Mouse (Mus musculus): Measurements from ENCODE around the gene Kcnj15. TPM values are rescaled to one million over a fixed set of nuclear protein-coding genes. Genes with fewer than 3 reads are reported as not detected.

Gene Kcnj15
- polyA plus RNA-seq, 1 experiment from 2014 or later, result 0.11 TPM

GRCm38 (mm10) chr16:95262706-95263363 lies 5.5 kb downstream of the Kcnj15 start:
- H3K4me3 ChIP-seq (ENCODE audit: low read length), result no peak overlapping the region
- H3K27ac ChIP-seq (ENCODE audit: low read depth, low read length), result no peak overlapping the region
- H3K4me1 ChIP-seq (ENCODE audit: control insufficient read depth, insufficient read depth, low read depth, low read length), result no peaks in the 10 kb centered on the region
- H3K27me3 ChIP-seq (replicated peaks; ENCODE audit: control insufficient read depth, insufficient read depth, low read length), result no peaks in the 10 kb centered on the region
- H3K9me3 ChIP-seq (ENCODE audit: control insufficient read depth, low read length), result no peaks in the 10 kb centered on the region
- 86% methylated on average over 15 of the region's 15 CpGs for WGBS
- no peak overlapping the region for H3K4me2 ChIP-seq (ENCODE audit: low read length)
- ATAC-seq, result no peak
- no peak overlapping the region for H3K9ac ChIP-seq (ENCODE audit: low read depth, low read length)
- no peaks in the 10 kb centered on the region for H3K36me3 ChIP-seq (ENCODE audit: control insufficient read depth, insufficient read depth, low read length)

- Histone ChIP-seq H3K27me3 (replicated peaks; ENCODE audit: control insufficient read depth, insufficient read depth, low read length) (no peaks in the 10 kb centered on the region), H3K9me3 (ENCODE audit: control insufficient read depth, low read length) (no peaks in the 10 kb centered on the region), H3K27ac (ENCODE audit: low read depth, low read length) (no peak overlapping the region), H3K4me3 (ENCODE audit: low read length) (no peak overlapping the region), H3K9ac (ENCODE audit: low read depth, low read length) (no peak overlapping the region), H3K36me3 (ENCODE audit: control insufficient read depth, insufficient read depth, low read length) (no peaks in the 10 kb centered on the region), H3K4me2 (ENCODE audit: low read length) (no peak overlapping the region), H3K4me1 (ENCODE audit: control insufficient read depth, insufficient read depth, low read depth, low read length) (no peaks in the 10 kb centered on the region)
- ATAC-seq, result no peak
- WGBS, result 68% methylated on average over 5 of the region's 5 CpGs
Observed at GRCm38 (mm10) chr16:95264324-95264723, 7.0 kb downstream of the Kcnj15 start.

- ATAC-seq, result no peak
- Histone ChIP-seq H3K36me3 (ENCODE audit: control insufficient read depth, insufficient read depth, low read length) (no peaks in the 10 kb centered on the region), H3K27me3 (replicated peaks; ENCODE audit: control insufficient read depth, insufficient read depth, low read length) (no peaks in the 10 kb centered on the region), H3K4me2 (ENCODE audit: low read length) (no peak overlapping the region), H3K4me1 (ENCODE audit: control insufficient read depth, insufficient read depth, low read depth, low read length) (no peaks in the 10 kb centered on the region), H3K4me3 (ENCODE audit: low read length) (no peak overlapping the region), H3K9ac (ENCODE audit: low read depth, low read length) (no peak overlapping the region), H3K9me3 (ENCODE audit: control insufficient read depth, low read length) (no peaks in the 10 kb centered on the region), H3K27ac (ENCODE audit: low read depth, low read length) (no peak overlapping the region)
- WGBS, result 56% methylated on average over 11 of the region's 11 CpGs
Observed at GRCm38 (mm10) chr16:95267481-95268183, 10.3 kb downstream of the Kcnj15 start.

GRCm38 (mm10) chr16:95269610-95270009 lies 12.3 kb downstream of the Kcnj15 start:
- Histone ChIP-seq H3K4me1 (ENCODE audit: control insufficient read depth, insufficient read depth, low read depth, low read length) (no peaks in the 10 kb centered on the region), H3K27me3 (replicated peaks; ENCODE audit: control insufficient read depth, insufficient read depth, low read length) (no peaks in the 10 kb centered on the region)

GRCm38 (mm10) chr16:95273101-95273500 lies 15.7 kb downstream of the Kcnj15 start:
- 81% methylated on average over 2 of the region's 2 CpGs for WGBS
- no peak overlapping the region for H3K4me3 ChIP-seq (ENCODE audit: low read length)
- no peaks in the 10 kb centered on the region for H3K27me3 ChIP-seq (replicated peaks; ENCODE audit: control insufficient read depth, insufficient read depth, low read length)
- H3K4me1 ChIP-seq (ENCODE audit: control insufficient read depth, insufficient read depth, low read depth, low read length), result no peaks in the 10 kb centered on the region
- no peak for ATAC-seq
- no peaks in the 10 kb centered on the region for H3K36me3 ChIP-seq (ENCODE audit: control insufficient read depth, insufficient read depth, low read length)
- H3K9ac ChIP-seq (ENCODE audit: low read depth, low read length), result no peak overlapping the region
- no peak overlapping the region for H3K4me2 ChIP-seq (ENCODE audit: low read length)
- no peak overlapping the region for H3K27ac ChIP-seq (ENCODE audit: low read depth, low read length)
- H3K9me3 ChIP-seq (ENCODE audit: control insufficient read depth, low read length), result no peaks in the 10 kb centered on the region

More at GRCm38 (mm10) chr16:95269610-95270009, 12.3 kb downstream of the Kcnj15 start:
- no peaks in the 10 kb centered on the region for H3K9me3 ChIP-seq (ENCODE audit: control insufficient read depth, low read length)
- 77% methylated on average over 6 of the region's 6 CpGs for WGBS
- H3K4me2 ChIP-seq (ENCODE audit: low read length), result no peak overlapping the region
- no peak overlapping the region for H3K9ac ChIP-seq (ENCODE audit: low read depth, low read length)
- no peak overlapping the region for H3K27ac ChIP-seq (ENCODE audit: low read depth, low read length)
- no peaks in the 10 kb centered on the region for H3K36me3 ChIP-seq (ENCODE audit: control insufficient read depth, insufficient read depth, low read length)
- no peak for ATAC-seq
- no peak overlapping the region for H3K4me3 ChIP-seq (ENCODE audit: low read length)

GRCm38 (mm10) chr16:95275713-95276502 lies 18.6 kb downstream of the Kcnj15 start:
- H3K27me3 ChIP-seq (replicated peaks; ENCODE audit: control insufficient read depth, insufficient read depth, low read length), result no peaks in the 10 kb centered on the region
- no peak overlapping the region for H3K9ac ChIP-seq (ENCODE audit: low read depth, low read length)
- no peak overlapping the region for H3K27ac ChIP-seq (ENCODE audit: low read depth, low read length)
- H3K4me2 ChIP-seq (ENCODE audit: low read length), result no peak overlapping the region
- no peaks in the 10 kb centered on the region for H3K36me3 ChIP-seq (ENCODE audit: control insufficient read depth, insufficient read depth, low read length)
- ATAC-seq, result no peak
- 87% methylated on average over 10 of the region's 10 CpGs for WGBS
- H3K9me3 ChIP-seq (ENCODE audit: control insufficient read depth, low read length), result no peaks in the 10 kb centered on the region
- no peak overlapping the region for H3K4me3 ChIP-seq (ENCODE audit: low read length)
- H3K4me1 ChIP-seq (ENCODE audit: control insufficient read depth, insufficient read depth, low read depth, low read length), result no peaks in the 10 kb centered on the region

- Histone ChIP-seq H3K27ac (ENCODE audit: low read depth, low read length) (no peak overlapping the region), H3K27me3 (replicated peaks; ENCODE audit: control insufficient read depth, insufficient read depth, low read length) (no peaks in the 10 kb centered on the region), H3K9ac (ENCODE audit: low read depth, low read length) (no peak overlapping the region), H3K4me2 (ENCODE audit: low read length) (no peak overlapping the region), H3K4me1 (ENCODE audit: control insufficient read depth, insufficient read depth, low read depth, low read length) (no peaks in the 10 kb centered on the region), H3K4me3 (ENCODE audit: low read length) (no peak overlapping the region), H3K9me3 (ENCODE audit: control insufficient read depth, low read length) (no peaks in the 10 kb centered on the region), H3K36me3 (ENCODE audit: control insufficient read depth, insufficient read depth, low read length) (no peaks in the 10 kb centered on the region)
- no peak for ATAC-seq
- 69% methylated on average over 3 of the region's 3 CpGs for WGBS
Observed at GRCm38 (mm10) chr16:95279015-95279414, 21.7 kb downstream of the Kcnj15 start.

- no peak overlapping the region for H3K4me3 ChIP-seq (ENCODE audit: low read length)
- 95% methylated on average over 3 of the region's 3 CpGs for WGBS
- no peak for ATAC-seq
Observed at GRCm38 (mm10) chr16:95280338-95280737, 23.0 kb downstream of the Kcnj15 start.

GRCm38 (mm10) chr16:95283369-95283768 lies 26.0 kb downstream of the Kcnj15 start:
- H3K4me2 ChIP-seq (ENCODE audit: low read length), result no peak overlapping the region
- no peak overlapping the region for H3K4me3 ChIP-seq (ENCODE audit: low read length)
- ATAC-seq, result no peak
- WGBS, result 88% methylated on average over 10 of the region's 10 CpGs
- no peak overlapping the region for H3K27ac ChIP-seq (ENCODE audit: low read depth, low read length)
- no peaks in the 10 kb centered on the region for H3K9me3 ChIP-seq (ENCODE audit: control insufficient read depth, low read length)
- H3K27me3 ChIP-seq (replicated peaks; ENCODE audit: control insufficient read depth, insufficient read depth, low read length), result no peaks in the 10 kb centered on the region
- H3K9ac ChIP-seq (ENCODE audit: low read depth, low read length), result no peak overlapping the region
- H3K36me3 ChIP-seq (ENCODE audit: control insufficient read depth, insufficient read depth, low read length), result no peaks in the 10 kb centered on the region
- H3K4me1 ChIP-seq (ENCODE audit: control insufficient read depth, insufficient read depth, low read depth, low read length), result no peaks in the 10 kb centered on the region

More at GRCm38 (mm10) chr16:95280338-95280737, 23.0 kb downstream of the Kcnj15 start:
- no peak overlapping the region for H3K27ac ChIP-seq (ENCODE audit: low read depth, low read length)
- no peak overlapping the region for H3K9ac ChIP-seq (ENCODE audit: low read depth, low read length)
- no peaks in the 10 kb centered on the region for H3K4me1 ChIP-seq (ENCODE audit: control insufficient read depth, insufficient read depth, low read depth, low read length)
- H3K36me3 ChIP-seq (ENCODE audit: control insufficient read depth, insufficient read depth, low read length), result no peaks in the 10 kb centered on the region
- H3K4me2 ChIP-seq (ENCODE audit: low read length), result no peak overlapping the region
- no peaks in the 10 kb centered on the region for H3K9me3 ChIP-seq (ENCODE audit: control insufficient read depth, low read length)
- no peaks in the 10 kb centered on the region for H3K27me3 ChIP-seq (replicated peaks; ENCODE audit: control insufficient read depth, insufficient read depth, low read length)

Measured in hindbrain, embryonic 16.5 days (tissue).